Mouse (Mus musculus) Muller cell, postnatal 12 days (primary cell): ENCODE results near the gene Gpam.

Source experiments
- DNase-seq: peaks from one replicate; pipeline ENCODE4 v3.0.0-alpha.2; 2015; ENCODE audit errors: inconsistent ontology term

Gpam gene

GRCm38 (mm10) chr19:55139301-55139700 is 12.3 kb upstream of the Gpam start:
- DNase-seq, result peak; percentile 6

- no peak for DNase-seq
Measured at GRCm38 (mm10) chr19:55138506-55138905, 11.5 kb upstream of the Gpam start.

GRCm38 (mm10) chr19:55137884-55138283 is 10.8 kb upstream of the Gpam start:
- peak; percentile 49 for DNase-seq

GRCm38 (mm10) chr19:55136693-55137427 is 9.8 kb upstream of the Gpam start:
- DNase-seq, result no peak

DNA sequence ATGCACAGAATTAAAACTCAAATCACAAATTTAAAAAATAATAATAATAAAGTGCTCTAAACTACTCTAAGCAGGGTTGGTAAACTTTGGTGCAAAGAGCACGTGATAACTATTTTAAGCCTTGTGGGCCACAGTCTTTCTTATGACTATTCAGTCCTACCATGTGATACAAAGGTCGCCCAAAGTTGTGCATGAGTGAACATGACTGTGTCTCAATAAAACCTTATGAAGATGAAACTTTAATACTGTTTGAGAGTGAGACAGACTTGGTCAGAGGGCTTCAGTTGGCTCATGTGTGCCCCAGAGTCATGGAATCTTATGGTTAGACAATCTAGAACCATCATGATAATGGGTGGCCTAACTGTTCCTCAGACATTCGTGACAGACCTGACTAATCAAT is 8.9 kb upstream of the Gpam start:
- DNase-seq, result no peak

DNA sequence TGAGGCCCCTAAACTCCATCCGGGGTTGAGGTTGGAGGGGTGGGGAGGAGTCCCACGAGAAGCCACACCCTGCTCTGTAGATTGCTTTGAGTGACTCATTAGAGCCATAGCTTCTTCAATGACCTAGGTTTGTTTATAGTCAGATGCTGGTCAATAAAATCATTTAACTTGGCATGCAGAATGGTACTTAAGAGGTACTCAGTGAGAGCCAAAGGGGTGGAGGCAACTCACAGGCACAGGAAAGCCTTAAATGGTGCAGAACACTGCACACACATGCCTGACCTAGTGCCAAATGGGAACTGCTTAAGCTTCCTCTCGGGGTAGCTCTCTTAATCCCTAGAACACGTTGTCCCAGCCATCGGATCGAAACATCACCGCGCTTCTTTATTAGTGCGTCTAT is 7.5 kb upstream of the Gpam start:
- DNase-seq, result no peak

DNA sequence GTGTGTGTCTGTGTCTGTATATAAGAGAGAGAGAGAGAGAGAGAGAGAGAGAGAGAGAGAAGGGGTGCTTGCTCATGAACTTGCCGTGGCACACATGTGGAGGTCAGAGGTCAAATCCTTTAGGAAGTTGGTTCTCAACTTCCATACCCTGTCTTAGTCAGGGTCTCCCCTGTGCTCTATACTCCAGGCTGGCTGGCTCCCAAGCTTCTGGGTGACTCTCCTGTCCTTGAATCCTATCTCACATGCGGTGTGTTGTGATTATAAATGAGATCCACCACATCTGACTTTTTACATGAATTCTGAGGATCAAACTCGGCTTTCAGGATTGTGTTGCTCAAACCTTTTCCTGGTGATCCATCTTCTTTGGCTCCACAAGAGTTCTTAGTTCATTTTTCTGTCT is 5.4 kb upstream of the Gpam start:
- no peak for DNase-seq

- DNase-seq, result no peak
Measured at GRCm38 (mm10) chr19:55131747-55132146, 4.7 kb upstream of the Gpam start.

DNA sequence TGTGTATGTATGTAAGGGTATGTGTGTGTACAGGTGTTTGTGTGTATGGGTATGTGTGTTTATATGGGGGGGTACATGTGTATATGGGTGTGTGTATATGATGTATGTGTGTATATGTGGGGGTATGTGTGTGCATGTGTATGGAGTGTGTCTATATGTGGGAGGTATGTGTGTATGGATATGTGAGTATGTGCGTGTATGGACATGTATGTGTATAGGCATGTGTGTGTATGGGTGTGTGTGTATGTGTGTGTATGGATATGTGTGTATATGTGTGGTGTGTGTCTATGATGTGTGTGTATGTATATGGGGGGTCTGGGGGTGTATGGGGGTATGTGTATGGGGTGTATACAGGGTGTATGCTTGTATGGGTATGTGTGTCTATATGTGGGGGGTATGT is 1.4 kb upstream of the Gpam start:
- no peak for DNase-seq

GRCm38 (mm10) chr19:55125456-55125855 is 1.6 kb downstream of the Gpam start:
- DNase-seq, result no peak

- DNase-seq, result no peak
Measured at GRCm38 (mm10) chr19:55123001-55123536, 4.0 kb downstream of the Gpam start.

GRCm38 (mm10) chr19:55122351-55122980 is 4.6 kb downstream of the Gpam start:
- no peak for DNase-seq

DNA sequence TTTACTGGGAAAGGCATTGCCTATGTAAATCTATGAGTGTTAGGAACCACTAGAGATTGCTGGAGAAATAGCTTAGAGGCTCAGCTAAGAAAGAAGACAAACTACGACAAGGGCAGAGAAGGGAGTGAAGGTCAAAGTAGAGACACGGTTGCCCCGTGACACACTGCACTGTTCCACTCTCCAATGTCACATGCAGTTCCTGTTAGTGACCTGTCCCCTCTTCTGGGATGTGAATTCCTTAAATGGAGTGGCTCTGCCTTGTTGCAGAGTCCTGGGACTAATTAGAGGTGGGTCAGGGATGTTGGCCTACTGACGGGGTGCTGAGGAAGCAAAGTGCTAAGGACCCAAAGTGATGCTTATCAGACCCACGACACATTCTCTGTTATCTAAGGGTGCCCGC is 5.2 kb downstream of the Gpam start:
- DNase-seq, result no peak

- no peak for DNase-seq
Measured at GRCm38 (mm10) chr19:55120518-55121244, 6.4 kb downstream of the Gpam start.

DNA sequence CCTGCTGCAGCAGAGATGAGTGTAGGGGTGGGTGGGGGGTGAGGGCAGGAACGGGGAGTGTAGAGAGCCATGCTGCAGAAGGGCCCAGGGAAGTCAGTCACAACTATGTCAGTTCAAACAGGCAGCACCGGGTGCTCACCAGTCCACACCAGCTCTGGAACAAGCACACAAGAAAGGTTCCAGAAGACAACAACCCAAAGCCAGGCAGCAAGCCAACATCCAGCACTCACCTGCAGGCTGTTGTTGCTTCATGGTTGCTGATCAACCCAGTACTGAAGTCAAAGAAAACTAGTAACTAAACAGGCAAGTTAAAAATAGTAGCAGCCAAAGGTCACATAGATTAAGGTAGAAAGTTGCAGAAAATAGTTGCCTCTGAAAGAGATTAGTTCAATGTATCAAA is 7.5 kb downstream of the Gpam start:
- DNase-seq, result no peak

DNA sequence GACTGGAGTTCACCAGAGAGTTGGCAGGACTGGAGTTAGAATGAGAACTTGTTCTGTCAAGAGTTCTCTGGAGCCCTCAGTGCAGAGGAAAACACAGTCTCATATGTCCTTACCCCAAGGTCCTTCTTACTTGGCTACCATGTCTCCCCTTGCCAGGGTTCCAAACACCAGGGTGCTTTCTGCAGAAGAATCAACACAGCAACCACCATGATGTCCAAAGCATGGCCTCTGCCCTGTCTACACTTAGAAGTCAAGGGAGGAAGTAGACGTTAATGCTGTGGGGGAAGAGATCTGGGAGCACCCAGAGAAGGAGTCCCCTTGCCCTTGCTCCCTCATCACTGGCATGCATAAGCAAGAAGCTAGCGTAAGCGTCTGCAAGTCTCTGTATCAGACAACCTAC is 9.0 kb downstream of the Gpam start:
- DNase-seq, result no peak

GRCm38 (mm10) chr19:55117059-55117815 is 9.8 kb downstream of the Gpam start:
- no peak for DNase-seq

DNA sequence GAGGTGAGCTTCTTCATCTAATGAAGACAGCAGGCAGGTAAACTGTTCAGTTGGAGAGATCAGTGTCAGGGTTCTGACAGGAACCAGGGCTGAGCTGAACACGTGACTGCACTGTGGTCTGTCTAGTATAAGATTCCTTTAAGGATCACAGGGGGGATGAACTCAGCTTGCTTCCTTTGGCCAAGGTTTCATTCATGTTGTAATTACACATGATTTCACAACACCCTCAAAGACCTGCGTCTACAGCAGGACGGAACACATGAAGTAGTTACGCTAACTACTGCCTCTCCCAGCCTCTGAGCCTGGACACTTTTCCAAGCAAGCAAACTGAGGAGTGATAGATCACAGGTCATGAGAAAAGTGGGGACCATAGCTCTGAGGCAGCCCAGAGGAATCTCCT is 11.5 kb downstream of the Gpam start:
- no peak for DNase-seq

GRCm38 (mm10) chr19:55114825-55115395 is 12.1 kb downstream of the Gpam start:
- DNase-seq, result no peak

GRCm38 (mm10) chr19:55107896-55108295 is 19.1 kb downstream of the Gpam start:
- DNase-seq, result no peak

DNA sequence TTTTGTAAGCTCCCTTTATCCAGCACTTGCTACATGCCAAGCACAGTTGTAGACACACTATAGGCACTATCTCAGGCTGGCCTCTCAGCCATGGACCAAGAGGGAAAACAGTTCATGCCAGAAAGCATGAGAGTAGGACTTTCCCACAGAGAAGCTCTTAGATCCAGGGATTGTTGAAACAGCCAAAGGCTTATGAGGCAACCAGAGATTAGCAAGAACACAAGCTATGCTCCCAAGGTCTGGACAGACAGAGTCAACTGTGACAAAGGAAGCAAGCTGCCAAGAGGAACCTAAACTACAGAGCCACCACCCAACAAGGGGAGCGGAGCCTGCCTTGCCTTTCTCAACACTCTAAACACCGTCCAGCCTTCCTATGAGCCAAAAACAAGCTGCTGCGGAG is 21.1 kb downstream of the Gpam start:
- no peak for DNase-seq
